Mouse (Mus musculus) A20 (cell line): ENCODE measurements around the gene Btbd10.

ENCODE experiments used
- DNase-seq: peaks from one replicate; pipeline ENCODE4 v3.0.0-alpha.2; 2011; ENCODE audit warnings: low read depth, low spot score

Gene Btbd10

DNA sequence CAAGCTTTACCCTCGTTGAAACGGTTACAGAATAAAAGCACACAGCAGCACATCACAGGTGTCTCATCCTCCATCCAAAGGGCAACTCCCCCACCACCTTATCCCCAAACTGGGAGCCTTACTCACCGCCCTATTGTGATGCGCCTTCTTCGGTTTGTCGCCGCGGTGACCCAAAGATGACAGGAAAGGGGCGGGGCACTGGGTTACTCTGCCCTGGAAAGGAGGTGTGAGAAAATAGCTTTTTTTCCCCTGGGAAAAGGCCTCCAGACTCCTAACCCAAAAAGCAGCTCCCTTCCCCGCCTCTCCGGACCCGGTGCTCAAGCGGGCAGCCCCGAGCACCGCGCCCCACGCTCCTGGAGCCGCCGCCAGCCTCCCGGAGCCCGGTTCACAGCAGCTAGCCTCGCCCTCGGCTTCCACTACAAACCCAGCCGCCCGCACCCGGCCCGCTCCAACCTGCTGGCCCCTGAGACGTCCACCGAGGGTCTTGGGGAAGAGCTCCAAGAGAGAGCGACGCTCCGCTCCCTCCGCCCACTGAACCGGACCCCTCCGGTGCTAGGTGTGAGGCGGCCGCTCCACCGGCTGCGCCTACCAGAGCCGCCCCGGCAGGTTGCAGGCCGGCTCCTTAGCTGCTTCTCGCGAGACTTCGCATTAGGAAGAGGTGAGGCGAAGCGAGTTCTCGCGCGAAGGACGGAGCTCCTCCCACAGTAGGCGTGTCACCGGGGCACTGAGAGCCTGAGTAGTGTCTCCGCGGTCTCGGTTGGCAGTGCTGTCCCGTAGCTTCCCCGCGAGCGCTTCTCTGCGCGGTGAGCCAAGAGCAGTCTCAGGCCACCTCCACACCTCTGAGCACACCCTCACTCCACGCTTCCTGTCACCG lies at the start of gene Btbd10:
TSS of gene Btbd10 (minus strand) at position 647 of the 874 bp plus-strand sequence.
- DNase-seq: peak; percentile 99

DNA sequence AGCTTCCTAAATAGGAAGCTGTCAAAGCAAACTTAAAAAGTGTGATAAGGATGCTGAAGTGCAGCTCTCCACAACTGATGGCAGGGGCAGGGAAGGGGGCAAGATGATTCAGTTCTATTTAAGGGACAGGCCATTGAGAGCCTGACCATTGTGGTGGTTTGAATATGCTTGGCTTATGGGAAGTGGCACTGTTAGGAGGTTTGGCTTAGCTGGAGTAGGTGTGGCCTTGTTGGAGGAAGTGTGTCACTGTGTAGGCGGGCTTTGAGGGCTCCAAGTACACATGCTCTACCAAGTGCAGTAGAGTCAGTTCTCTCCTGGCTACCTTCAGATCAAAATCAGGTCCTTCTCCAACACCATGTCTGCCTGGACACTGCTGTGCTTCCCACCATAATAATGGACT lies 47.3 kb upstream of the Btbd10 start:
- no peak for DNase-seq

DNA sequence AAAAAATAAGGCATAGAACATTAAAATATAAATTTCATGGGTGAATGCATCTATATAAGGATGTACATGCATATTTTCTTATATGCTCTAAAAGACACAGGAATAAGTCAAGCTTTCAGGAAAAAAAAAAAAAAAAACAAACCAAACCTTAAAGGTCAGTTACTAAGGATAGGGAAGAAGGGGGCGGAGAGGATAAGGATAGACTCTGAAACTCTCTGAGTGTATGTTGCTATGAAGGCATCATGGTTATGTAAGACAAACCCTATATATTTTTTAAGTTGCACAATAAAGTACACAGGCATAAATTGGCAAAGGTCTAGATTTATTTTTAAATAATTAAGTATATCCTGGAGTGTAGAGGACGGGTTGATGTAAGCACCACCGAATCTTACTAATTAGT lies 46.1 kb upstream of the Btbd10 start:
- no peak for DNase-seq

DNA sequence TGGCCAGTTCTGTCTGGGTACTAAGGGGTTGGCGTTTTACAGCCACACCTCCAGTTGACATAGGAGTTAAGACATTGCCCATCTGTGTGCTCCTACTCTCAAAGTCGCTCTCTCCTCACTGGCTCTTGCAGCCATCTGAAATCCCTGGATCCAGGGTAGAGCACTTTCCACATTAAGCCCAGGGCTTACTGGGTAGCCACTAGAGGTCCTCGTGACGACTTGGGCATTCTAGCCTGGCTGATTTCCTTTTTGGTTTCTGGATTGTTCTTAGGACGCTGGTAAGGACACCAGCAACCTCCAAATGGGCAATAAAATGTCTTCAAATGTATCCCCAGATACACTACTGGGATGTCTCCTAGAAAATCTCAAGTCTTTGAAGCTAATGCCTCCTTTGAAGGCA lies 39.5 kb upstream of the Btbd10 start:
- no peak for DNase-seq

DNA sequence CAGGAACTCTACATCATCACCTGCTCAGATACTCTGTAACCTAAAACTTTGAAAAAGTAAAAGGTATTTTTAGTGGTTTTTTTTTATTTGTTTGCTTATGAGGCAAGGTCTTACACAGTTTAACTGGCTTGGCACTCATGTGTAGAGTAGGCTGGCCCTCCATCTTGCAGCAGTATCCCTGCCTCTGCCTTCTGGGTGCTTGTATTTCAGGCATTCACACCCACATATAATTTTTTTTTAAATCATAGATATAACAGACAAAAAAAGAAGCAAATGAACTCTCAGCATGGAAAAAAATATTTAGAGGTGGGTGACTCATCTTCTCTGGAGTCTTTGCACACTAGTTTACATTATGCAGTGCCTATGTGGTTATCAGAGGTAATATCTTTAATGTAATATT lies 28.9 kb upstream of the Btbd10 start:
- DNase-seq: no peak

DNA sequence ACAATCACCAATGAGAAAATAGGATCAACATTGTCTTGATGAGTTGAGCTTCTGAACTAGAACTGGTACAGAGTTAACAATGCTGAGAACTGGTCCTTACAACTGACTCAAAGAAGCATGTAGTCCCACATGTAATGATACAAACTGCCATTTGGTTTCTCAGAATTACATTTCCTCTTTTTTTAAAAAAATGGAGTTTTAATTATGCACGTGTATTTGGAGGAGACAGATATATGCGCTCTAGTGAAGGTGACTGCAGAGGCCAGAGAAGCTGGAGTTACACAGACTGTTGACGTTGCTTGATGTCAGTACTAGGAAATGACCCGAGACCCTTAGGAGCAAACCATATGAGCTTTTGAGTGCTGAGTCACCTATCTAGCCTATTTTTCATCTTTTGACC lies 27.5 kb upstream of the Btbd10 start:
- DNase-seq: no peak

DNA sequence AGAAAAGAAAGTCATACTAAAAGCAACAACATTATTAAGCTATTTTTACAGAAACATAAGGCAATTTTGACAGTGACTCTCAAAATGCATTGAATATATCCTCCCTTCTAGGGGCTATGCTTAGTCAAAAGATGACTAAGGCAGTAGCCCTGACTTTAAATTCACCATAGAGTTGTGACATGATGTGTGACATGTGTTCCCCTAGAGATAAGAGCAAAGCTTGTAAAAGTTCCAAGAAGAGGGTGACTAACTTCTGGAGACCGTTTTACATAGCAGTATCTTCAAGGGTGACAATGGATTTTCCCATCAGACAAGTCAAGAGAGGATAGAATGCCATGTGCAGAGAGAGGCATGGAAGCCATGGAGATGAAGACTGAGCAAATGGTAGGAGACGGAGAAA lies 22.4 kb upstream of the Btbd10 start:
- no peak for DNase-seq

DNA sequence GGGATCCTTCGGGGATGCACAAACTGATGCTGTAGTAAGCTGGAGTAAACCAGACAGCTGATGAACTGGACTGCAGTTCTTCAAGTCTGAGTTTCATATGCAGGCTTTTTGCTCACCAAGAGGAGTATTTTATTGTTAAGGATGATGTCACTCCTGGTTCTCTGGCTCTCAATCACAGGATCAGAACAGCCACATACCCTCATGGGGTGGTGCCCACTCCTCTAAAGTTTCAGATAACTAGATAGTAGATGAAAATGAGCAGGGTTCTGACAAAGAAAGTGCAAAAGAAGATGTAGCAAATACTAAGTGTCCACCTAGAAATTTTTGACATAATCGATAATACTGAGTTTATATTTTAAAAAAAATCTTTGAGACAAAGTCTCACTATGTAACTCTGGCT lies 19.3 kb upstream of the Btbd10 start, which contains the start of gene Pth:
TSS of gene Pth (minus strand) at position 101 of the 400 bp plus-strand sequence.
- no peak for DNase-seq

DNA sequence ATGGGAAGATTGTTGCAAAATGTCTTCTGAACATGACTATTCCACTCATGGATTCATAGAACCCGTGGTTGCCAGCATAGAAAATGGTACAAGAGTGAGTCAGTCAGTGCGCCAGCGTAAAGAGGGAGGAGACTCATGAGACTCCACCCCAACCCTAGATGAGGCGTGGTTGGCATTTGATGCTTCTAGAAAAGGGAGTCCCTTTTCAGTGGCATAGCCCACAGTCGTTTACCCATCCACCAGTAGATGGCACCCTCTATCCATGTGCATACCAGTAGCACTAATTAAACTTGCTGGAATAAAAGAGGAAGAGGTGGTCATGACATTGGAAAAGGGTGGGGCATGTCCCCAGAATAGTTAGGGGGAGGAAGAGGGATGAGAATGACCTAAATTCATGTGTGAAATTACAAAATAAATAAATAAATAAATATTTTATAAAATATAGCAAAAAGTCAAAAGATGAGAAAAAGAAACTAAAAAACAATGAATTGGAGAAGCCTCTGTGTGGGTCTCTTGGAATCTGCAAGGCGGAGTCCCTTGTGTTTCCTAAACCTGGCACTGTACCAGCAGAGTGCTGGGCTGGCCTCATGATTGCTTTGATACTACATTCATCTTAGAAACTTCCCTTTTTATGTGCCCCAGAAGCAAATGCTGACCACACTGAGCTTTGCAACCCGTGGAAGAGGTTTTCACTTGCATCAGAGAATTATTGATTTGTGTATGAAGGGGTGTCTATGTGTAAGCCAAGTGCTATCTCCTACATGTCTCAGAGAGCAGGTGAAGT lies 8.9 kb upstream of the Btbd10 start:
- DNase-seq: peak; percentile 91

DNA sequence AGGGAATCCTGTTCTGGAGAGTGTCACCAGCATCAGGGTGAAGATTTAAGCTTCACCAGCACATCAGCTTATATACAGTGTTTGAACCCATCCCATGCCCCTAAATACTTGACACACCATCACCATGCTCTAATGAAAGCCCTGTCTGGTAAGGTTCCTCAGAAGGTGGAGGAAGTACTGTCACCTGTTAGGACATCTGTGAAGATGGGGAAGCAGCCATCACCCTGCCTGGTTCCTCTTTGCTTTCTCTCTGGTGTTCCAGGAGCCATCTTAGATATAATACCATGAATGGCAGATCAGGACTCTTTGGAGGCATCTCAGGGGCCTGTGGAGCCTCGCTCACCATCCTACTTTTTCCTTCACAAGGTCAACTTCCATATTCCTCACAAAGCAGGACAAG lies 3.5 kb upstream of the Btbd10 start:
- peak; percentile 18 for DNase-seq

DNA sequence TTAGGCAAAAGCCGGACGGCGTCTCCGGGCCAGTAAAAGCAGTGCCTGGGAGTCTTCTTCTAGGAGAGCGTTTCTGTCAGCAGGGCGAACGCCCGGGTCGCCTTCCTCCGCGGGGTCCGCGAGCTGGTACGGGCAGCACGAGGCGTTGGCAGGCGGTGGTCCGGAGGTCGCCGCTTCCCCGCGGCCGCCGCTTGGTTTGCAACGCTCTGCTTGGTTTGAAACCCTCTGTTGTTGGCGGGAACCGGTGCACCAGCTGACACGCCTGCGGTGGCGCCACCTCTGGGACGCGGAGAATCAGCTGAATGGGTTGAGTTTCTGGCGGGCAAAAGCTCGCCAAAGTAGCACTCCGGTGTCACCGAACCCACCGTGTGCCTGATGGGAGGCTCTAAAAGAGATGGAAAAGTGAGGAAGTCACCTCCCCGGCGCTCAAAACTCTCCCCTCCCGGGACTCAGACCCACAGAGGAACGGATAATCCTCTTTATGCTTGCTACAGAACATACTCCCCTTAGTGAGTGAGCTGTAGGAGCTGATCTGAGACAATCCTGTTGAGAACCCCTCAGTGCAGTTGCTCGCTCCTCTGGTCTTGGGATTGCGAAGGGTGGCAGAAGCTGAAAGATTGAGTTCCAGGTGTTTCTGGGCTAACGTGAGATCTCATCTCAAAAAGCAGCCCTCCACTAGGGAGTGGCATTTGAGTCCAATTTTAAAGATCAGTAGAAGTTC lies 588 bp upstream of the Btbd10 start:
- DNase-seq: peak; percentile 92

DNA sequence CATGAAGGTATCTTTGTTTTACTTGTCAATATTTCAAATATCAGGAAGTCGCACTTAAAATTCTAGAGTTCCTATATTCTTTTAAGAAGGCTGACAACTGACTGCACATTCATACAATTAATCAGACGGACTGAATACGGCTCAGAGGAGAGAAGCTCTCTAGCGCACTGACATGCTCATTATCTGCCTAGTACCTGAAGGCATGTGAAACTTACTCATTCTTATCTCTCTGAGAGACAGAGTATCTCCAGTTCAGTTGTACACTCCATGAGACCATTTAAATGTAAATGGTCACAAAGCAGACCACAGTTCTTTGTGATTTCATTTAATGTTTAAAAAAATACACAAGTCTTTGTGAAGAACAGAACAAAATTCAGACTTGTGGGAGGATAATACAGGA lies 1.8 kb downstream of the Btbd10 start:
- DNase-seq: no peak

DNA sequence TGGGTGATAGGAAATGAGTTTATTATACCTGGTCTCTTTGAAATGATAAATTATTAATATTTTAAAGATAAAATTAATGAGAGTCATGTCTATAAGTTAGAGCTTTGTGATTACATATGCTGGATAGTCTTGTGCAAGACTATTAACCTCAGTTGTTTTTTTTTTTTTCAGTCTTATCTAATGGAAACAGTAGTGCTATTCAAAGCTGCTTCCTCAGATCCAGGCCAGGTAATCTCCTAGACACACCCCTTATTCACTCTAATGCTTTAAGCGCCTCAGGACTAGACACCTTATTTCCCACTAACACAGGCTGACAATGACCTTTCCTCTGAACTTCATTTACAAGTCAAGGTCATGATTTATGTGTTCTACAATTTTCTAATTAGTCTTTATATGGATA lies 20.1 kb downstream of the Btbd10 start:
- no peak for DNase-seq

DNA sequence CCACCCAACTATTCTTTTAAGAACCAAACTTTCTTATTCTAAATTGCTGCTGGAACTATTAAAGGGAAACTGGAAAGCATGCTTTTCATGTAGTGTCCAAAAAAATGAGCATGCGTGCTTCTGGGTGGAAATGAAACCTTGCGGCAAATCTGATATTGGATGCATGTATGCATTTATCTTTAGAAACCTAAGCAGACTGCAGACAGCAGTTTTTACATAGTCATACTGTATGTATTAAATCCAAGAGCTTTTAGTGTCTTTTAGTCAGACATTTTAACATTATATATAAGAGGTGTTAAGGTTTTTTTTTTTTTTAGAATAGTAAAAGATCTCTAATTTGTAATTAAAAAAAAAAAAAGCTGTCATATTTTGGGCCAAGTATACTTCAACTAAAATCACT lies 21.5 kb downstream of the Btbd10 start:
- no peak for DNase-seq

DNA sequence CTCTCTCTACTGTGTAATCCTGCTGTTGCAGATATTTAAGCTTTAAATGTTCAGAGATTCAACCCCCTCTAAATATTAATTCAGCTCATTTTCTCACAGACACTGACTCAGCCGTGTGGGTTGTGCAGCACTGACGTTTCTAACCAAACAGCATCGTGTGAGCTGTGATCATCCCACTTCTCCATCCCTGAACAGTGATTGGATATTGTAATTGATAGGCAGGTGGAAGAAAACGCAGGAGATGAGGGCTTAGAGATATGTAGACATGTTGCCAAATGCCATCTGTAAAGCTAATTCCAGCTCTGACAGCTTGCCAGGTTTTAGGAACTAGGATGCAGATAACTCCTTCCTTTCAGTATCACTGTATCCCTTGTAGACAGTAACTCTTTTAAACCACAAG lies 21.9 kb downstream of the Btbd10 start:
- no peak for DNase-seq

DNA sequence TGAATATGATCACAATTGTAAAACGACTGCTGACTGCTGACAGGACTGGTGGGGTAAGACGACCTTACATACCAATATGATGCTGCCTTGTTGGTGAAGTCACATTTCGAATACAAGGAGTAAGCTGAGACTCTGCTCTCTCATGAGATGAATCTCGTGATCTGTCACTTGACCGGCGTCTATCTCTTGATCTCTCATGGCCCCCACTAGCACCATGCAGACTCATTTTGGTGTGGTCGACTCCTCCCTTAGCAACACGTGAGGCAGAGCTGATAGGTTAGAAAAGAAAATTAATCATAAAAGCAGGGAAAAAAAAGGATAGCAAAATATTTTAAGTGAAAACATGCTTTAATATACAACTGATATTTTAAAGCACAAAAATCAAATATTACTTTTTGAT lies 33.9 kb downstream of the Btbd10 start:
- no peak for DNase-seq

DNA sequence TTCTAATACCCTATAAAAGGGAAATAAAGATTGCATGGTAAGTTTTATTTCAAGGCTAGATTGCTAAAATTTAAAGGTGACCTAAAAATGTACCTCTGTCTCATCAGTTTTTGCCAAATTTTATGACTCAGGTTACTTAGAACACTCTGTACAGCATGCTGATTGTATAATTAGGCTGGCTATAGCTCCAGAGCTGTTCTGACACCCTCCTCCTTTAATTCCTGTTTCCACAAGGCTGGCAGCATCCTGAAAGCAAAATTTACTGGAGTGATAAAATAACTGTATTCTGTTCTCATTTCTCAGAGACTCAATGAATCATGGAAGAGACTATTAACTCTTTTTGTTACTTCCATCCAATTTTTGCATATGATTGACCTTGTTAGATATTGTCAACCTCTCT lies 35.2 kb downstream of the Btbd10 start:
- no peak for DNase-seq

DNA sequence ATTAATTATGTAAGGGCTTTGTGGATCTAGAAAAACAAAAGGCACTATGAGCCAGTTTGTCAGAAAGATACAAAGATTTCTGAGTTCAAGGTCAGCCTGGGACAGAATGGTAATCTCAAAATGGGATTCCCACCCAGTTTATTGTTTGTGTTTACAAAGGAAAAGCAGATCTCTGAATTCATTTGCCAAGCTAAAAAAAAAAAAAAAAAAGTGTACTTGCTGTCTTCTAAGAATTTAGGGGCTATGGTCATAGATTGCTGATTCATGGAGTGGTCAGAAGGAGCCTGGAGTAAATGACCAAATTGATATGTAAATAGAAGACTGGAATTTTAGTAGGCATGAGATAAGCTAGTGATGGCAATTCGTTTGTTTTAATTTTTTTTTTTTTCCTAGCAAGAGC lies 49.1 kb downstream of the Btbd10 start:
- no peak for DNase-seq

DNA sequence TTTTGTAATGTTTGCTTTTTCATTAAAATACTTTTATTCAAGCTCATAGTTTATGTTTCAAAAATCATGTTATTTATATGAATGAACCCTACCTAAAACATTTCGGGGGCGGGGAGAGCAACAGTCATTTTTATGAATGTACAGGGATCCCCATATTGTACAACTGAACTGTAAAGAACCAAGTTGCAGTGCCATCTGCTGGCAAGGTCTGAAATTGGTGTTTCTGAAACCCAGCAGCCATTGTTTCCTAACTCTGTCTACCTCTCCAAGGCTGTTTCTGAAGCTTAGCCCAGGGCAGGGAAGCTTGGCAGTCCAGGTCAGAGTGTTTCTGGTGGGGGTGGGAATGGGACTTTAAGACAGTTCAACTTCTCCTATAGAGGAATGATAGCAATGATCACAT lies 57.4 kb downstream of the Btbd10 start:
- peak; percentile 60 for DNase-seq

DNA sequence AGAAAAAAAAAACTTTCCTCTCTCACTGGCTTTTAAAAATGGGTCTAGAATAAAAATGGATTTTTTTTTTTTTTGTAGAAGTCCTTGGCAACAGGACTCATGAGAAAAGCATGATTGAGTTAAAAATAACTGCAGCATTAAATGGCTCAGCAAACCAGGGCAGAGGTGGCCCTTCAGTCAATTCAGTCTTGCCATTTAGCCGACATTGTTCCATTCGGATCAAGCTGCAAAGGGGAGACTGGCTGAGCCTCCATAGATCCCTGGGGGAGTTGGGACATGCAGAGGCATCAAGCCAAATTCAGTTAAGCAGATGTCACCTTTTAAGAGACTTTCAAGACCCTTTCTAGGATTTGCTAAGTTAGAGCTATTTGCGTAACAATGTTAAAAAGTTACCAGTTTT lies 59.1 kb downstream of the Btbd10 start:
- DNase-seq: no peak

DNA sequence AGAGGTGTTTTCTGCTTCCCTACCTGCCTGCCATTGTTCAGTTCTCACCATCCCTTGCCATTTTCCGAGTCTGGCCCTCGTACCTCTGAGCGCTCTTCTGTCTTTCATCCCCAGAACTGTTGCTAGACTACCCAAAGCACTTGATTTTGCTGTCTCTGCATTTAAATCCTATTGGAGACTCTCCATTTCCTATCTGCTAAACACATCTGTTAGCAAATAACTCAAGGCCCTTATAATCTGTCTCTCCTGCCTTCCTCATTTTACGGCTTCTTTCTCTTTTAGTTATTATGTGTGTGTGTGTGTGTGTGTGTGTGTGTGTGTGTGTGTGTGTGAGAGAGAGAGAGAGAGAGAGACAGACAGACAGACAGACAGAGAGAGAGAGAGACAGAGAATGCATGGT lies 71.4 kb downstream of the Btbd10 start:
- DNase-seq: no peak
